Mouse (Mus musculus) subcutaneous adipose tissue, adult 2 months (tissue): ENCODE measurements around the gene Senp3. TPM values are rescaled to one million over a fixed set of nuclear protein-coding genes. Genes with fewer than 3 reads are reported as not detected.

Source experiments
- polyA plus RNA-seq: library from polyadenylated mRNA; depleted of rRNA; stranded (reverse); fragments of >200 nt; gene quantifications from 2 replicates; pipeline ENCODE4 v1.2.3, GENCODE M21; 2012; ENCODE audit warnings: low replicate concordance; rRNA removed

Senp3 gene
- polyA plus RNA-seq: 85.1 and 101 TPM in 2 replicates

DNA sequence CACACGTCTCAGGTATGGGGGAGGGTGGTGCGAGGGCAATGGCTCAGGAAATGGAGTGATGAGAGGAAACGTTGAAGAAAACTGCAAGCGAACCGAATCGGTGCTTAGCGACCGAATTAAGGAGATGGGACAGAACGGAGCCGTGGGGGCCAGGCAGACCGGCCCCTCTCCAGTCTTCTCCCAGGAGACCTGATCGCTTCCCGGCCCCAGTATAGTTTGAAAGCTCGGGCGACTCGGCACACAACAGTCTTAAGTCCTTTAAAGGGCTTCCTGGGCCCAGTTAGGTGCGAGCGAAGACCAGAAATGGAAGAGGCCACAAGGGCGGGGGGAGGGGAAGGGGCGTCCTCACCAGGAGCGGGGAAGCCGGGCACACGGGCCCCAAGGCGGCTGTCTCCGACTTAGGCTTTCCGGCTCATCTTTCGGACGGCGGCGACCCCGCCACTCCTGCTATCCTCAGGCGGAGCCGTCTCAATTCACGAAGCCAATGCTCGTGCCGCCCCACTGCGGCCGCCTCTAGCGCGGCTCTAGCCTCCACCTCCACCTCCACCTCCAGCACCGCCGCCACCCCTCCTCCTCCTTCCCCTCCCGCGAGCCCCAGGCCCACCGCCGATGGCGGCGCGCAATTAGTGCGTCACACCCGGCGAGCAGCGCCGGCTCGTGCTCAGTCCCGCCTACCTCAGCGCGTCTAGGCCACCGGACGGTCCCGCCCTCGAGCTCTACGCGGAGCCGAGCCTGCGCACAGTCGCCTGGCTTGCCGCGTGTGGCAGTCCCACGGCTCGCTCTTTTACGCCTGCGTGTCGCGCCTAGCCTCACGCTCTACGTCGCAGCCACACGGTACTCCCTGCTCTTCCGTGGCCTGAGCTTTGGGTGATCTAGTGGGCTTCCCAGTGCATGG, at the start of gene Senp3:
TSS of gene Senp3 (minus strand) at position 771 of the 895 bp plus-strand sequence.

DNA sequence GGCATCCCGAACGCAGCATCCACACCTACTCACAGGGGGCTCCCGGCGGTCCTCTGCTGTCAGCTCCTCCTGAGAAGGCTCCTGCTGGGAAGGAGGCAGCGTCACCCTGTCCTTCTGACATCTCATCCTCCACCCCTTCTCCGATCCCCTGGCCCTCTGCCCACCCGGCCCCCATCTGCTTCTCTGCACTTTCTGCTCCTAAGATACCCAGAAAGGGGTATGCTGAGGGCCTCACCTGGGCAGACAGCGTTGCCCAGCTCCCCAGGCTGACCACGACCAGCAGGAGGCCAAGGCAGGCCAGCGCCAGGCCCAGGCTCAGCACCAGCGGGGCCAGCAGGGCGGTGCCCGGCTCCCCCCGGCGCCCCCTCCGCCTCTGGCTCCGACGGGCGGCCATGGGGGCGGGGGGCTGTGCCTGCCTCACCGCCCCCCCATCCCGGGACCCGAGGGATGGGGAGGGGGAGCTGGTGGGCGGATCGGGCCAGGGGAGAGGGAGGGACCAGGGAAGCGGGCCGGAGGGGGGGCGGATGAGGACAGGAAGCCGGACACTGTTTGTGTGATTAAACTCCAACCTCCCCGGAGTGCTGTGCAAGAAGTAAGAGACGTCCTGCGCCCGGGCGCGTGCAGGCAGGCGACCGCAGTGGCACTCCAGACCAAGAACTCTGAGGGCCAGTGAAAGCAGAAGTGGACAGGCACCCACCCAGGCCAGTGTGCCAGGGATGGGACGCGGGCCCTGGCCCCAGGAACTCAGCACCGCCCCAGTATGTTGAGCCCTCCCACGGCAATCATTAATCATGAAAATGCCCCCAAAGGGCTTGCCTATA, 13.7 kb upstream of the Senp3 start, which contains the start of the genes Tnfsf12 and Tnfsfm13:
TSS of gene Tnfsf12 (minus strand) at position 489 of the 821 bp plus-strand sequence.
TSS of gene Tnfsfm13 (minus strand) at position 738 of the 821 bp plus-strand sequence.

DNA sequence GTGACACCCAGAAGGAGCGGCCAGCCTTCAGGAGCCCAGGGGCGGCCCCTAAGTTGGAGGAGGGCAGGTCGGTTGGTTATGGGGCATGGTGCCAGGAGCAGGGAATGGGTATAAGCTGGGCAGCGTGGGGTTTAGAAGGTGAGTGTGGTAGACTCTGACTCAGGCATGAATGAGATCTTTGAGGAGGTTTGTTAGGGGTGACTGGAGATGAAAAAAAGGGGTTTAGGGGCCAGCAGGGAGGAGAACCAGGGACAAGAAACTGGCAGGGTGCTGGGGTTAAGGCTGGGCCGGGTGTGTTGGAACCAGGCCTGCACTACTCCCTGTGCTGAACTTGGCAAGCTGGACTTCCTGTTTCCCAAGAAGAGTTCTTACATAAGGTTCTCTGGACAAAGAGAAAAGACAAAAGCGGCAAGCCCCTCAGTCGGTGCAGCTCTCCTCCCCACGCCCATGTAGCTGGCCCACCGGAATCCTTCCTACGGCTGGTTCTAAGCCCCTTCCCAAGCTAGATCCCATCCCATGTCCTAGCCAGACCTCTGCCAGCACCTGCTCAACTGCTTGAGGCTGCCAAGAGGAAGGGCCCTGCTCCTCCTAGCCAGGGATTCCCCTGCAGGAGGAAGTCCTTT, 3.8 kb upstream of the Senp3 start, which contains the start of gene Tnfsf13:
TSS of gene Tnfsf13 (minus strand) at position 259 of the 623 bp plus-strand sequence.

DNA sequence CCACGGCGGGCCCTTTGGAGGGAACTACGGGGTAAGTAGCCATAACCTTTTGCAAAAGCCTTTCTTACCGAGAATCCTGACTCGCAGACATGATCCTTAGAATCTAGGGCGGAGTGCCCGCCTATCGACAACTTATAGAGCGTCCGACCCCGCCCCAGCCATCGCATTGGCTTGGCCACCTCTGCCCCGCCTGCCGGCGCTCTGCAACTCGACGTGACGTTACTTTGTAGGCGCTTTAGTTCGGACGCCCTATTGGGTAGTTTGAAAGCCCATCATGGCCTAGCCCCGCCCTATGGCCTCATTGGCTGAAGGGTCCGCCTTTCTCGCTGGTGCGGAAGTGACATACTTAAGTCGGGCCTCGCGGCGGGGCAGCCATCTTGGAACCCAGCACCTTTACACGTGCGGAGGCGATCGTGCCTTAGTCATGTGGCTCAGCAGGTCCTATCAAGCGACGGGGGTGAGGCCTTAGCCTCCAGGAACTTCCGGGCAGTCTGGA, 9.6 kb downstream of the Senp3 start, which contains the start of gene Eif4a1:
TSS of gene Eif4a1 (minus strand) at position 213 of the 496 bp plus-strand sequence.

DNA sequence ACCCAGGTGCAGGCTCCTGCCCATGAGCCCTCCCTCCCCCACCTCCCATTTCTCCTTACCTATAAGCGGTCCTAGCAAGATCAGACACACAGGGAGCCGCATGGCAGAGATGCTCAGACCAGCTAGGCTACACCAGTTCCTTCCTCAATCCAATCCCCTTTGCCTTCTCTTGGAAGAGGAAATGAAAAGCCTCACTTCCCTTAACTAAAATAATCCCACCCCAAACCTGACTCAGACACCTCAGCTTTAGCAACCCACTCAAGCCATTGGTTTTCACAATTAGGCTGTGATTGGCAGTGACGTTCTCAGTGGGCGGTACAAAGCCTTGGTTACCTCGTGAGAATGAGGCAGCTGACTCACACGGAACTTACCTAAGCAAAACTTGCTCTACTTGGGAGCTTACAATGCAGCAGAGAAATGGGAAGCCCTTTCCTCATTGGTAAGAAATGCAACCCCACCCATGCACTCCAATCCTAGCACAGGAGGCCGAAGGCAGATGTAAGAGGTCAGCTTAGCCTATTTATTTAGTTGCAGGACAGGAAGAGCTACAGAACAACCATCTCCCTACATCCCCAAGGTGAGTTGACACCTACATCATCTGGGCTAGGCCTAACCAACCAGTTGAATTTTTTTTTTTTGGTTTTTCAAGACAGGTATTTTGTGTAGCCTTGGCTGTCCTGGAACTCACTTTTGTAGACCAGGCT, 15.8 kb downstream of the Senp3 start, which contains the start of gene Cd68:
TSS of gene Cd68 (minus strand) at position 193 of the 704 bp plus-strand sequence.

DNA sequence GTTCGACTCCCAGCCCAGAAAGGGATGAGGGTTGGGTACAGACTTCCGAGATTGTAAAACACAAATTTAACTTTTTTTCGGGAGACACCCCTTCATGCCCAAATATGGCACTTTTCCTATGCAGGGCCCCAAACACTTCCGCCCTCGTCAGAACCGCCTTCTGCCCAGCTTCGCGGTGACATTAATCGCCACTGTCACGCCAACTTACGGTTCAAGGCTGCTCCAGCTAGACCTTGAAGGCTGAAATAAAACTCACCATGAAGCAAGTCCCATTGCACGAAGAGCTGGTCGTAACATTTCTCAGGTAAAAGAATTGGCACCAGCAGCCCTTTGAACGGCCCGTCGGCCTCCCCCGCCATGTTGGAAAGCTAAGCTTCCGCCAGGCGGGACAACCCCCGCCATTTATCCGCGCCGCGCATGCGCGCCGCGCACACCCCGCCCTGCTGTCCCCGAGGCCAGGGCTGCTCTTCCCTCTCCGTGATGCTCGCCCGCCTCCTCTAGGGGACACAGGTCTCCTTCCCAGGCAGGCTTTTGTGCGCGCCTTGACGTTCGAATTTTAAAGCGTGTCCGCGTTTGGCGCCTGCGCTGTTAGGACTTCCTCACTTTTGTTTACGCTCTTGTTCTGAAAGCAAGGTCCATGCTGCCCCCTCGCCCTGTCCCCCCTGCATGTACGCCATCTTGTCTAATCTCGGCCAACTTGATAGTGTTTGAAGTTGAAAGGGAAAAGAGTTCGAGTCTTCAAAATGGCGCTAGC, 19.5 kb downstream of the Senp3 start, which contains the start of gene Mpdu1:
TSS of gene Mpdu1 (minus strand) at position 430 of the 754 bp plus-strand sequence.

DNA sequence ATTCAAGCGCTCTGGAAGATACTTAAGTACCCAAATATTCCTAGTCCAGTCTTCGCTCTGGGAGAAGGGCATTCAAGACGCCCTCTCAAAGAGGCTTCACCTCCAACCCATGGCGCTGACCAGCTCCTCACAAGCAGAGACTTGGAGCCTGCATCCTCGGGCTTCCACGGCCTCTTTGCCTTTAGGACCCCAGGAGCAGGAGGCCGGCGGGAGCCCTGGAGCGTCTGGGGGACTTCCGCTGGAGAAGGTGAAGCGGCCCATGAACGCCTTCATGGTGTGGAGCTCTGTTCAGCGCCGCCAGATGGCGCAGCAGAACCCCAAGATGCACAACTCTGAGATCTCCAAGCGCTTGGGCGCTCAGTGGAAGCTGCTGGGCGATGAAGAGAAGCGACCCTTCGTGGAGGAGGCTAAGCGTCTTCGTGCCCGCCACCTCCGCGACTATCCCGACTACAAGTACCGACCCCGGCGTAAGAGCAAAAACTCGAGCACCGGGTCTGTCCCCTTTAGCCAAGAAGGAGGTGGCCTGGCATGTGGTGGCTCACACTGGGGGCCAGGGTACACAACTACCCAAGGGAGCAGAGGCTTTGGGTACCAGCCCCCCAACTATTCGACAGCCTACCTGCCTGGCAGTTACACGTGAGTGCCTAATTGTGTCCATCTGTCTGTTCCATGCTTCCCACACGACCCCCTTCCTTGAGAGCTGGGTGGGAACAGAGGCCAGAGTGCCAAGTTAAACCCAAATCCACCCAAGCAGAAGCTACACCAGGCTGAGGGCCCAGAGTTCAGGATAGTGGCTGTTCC, 26.4 kb downstream of the Senp3 start, which contains the start of gene Sox15:
TSS of gene Sox15 (plus strand) at position 51 of the 801 bp plus-strand sequence.

DNA sequence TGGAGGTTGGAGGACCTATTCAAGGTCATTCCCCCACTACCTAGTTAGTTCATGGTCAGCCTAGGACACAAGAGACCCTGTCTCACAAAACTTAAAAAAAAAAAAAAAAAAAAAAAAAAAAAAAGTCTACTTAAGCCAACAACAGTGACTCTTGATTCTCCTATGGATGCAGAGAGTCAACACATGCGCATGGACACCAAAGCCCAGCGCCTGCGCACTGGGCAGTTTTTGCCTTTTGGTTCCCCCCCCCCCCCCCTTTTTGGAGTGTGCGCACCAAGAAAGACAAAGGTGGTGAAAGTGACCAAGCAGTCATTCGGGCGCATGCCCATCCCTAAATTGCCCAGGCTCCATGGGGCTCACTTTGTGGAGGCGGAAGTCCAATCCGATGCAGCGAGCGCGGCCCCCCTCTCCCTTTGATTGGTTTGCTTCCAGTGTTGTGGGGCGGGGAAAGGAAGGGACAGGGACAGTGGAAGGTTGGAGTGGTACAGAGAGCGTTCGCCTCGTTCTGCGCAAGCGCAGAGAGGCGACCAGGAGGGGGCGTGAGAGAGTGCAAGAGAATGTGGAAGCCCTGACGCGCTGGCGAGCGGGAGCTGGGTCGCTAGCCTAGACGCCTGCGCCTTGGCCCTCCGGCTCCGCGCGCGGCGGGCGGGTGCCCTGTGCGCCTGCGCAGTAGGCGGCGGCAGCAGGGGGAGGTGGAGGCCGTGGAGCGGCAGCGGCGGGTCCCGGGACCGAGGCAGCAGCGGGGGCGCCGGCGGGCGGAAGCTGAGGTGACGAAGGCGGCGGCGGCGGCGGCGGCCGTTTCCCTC, 49.4 kb downstream of the Senp3 start, which contains the start of gene Fxr2:
TSS of gene Fxr2 (plus strand) at position 707 of the 806 bp plus-strand sequence.

Other genes starting within 250 kb of the Senp3 start
- gene Dnah2, start 133.0 kb downstream of the Senp3 start, polyA plus RNA-seq: 0.29 and 1.4 TPM in 2 replicates
- gene Efnb3, start 121.9 kb downstream of the Senp3 start, polyA plus RNA-seq: 0.49 and 29.6 TPM in 2 replicates
- 15.8 and 19.8 TPM in 2 replicates for gene Wrap53, start 101.8 kb downstream of the Senp3 start, polyA plus RNA-seq
- 68.6 and 188 TPM in 2 replicates for gene Trp53, start 101.7 kb downstream of the Senp3 start, polyA plus RNA-seq
- gene Atp1b2, start 76.1 kb downstream of the Senp3 start, polyA plus RNA-seq: 28.5 and 39.7 TPM in 2 replicates
- not detected in 2 replicates for gene Shbg, start 64.2 kb downstream of the Senp3 start, polyA plus RNA-seq
- gene Sat2, start 60.1 kb downstream of the Senp3 start, polyA plus RNA-seq: 10.9 and 12.6 TPM in 2 replicates
- gene Fxr2, start 49.1 kb downstream of the Senp3 start, polyA plus RNA-seq: 58.6 and 88.5 TPM in 2 replicates
- 0.15 and 0.24 TPM in 2 replicates for gene Sox15, start 26.8 kb downstream of the Senp3 start, polyA plus RNA-seq
- 144 and 237 TPM in 2 replicates for gene Mpdu1, start 19.4 kb downstream of the Senp3 start, polyA plus RNA-seq
- 56.3 and 61.7 TPM in 2 replicates for gene Cd68, start 15.9 kb downstream of the Senp3 start, polyA plus RNA-seq
- 319 and 587 TPM in 2 replicates for gene Eif4a1, start 9.7 kb downstream of the Senp3 start, polyA plus RNA-seq
- gene Tnfsf13, start 3.7 kb upstream of the Senp3 start, polyA plus RNA-seq: 6.3 and 13.6 TPM in 2 replicates
- 46.0 and 77.8 TPM in 2 replicates for gene Tnfsf12, start 13.8 kb upstream of the Senp3 start, polyA plus RNA-seq
- 9.8 and 12.9 TPM in 2 replicates for gene Tnfsfm13, start 14.0 kb upstream of the Senp3 start, polyA plus RNA-seq
- gene Polr2a, start 76.6 kb upstream of the Senp3 start, polyA plus RNA-seq: 15.1 and 47.7 TPM in 2 replicates
- gene Slc35g3, start 79.9 kb upstream of the Senp3 start, polyA plus RNA-seq: 0.10 and 0.21 TPM in 2 replicates
- 44.2 and 58.0 TPM in 2 replicates for gene Zbtb4, start 83.8 kb upstream of the Senp3 start, polyA plus RNA-seq
- gene Chrnb1, start 113.9 kb upstream of the Senp3 start, polyA plus RNA-seq: 15.3 and 30.1 TPM in 2 replicates
- gene Fgf11, start 119.8 kb upstream of the Senp3 start, polyA plus RNA-seq: 9.8 and 16.7 TPM in 2 replicates
- 0.16 and 7.0 TPM in 2 replicates for gene Tmem102, start 123.5 kb upstream of the Senp3 start, polyA plus RNA-seq
- gene Gm39566, start 133.2 kb upstream of the Senp3 start, polyA plus RNA-seq: not detected in 2 replicates
- not detected in 2 replicates for gene Spem2, start 136.4 kb upstream of the Senp3 start, polyA plus RNA-seq
- 0.31 TPM in 1 of 2 replicates, not detected in the other for gene Spem1, start 140.1 kb upstream of the Senp3 start, polyA plus RNA-seq
- gene Nlgn2, start 155.7 kb upstream of the Senp3 start, polyA plus RNA-seq: 21.2 and 76.1 TPM in 2 replicates
- 256 and 336 TPM in 2 replicates for gene Tmem256, start 156.4 kb upstream of the Senp3 start, polyA plus RNA-seq
- 134 and 164 TPM in 2 replicates for gene Plscr3, start 164.3 kb upstream of the Senp3 start, polyA plus RNA-seq
- gene Tnk1, start 176.6 kb upstream of the Senp3 start, polyA plus RNA-seq: 5.0 and 6.3 TPM in 2 replicates
- not detected in 2 replicates for gene Tmem95, start 195.9 kb upstream of the Senp3 start, polyA plus RNA-seq
- 9.5 and 11.7 TPM in 2 replicates for gene Kctd11, start 199.3 kb upstream of the Senp3 start, polyA plus RNA-seq
- 3.5 and 5.1 TPM in 2 replicates for gene Acap1, start 213.5 kb upstream of the Senp3 start, polyA plus RNA-seq
- gene 2810408A11Rik, start 218.9 kb upstream of the Senp3 start, polyA plus RNA-seq: 0.82 and 2.1 TPM in 2 replicates
- 40.1 and 69.0 TPM in 2 replicates for gene Neurl4, start 219.0 kb upstream of the Senp3 start, polyA plus RNA-seq
- gene Gps2, start 231.8 kb upstream of the Senp3 start, polyA plus RNA-seq: 74.4 and 90.7 TPM in 2 replicates
- gene Eif5a, start 239.9 kb upstream of the Senp3 start, polyA plus RNA-seq: 533 and 726 TPM in 2 replicates